ENCODE assay signal across 11 mouse cellular contexts in genomic region chr4:59829072-59829471, GRCm38 (mm10).
"Had no signal": no experiment of that assay in that cellular context is flagged by ENCODE, and none has a peak within 500 bp of the region (broad histone marks: within the 10 kb centered on the region; RNA-seq: fewer than 3 reads in every experiment).

No protein-coding gene starts in this region.

- DNase-seq: liver, postnatal 0 days; lung, adult 2 months; lung, postnatal 14 days; lung, postnatal 36 days; right cerebral cortex, postnatal 25 days; thymus, adult 2 months; thymus, postnatal 25 days; thymus, postnatal 4 days had no signal

- ATAC-seq: liver, postnatal 0 days; lung, postnatal 0 days; midbrain, embryonic 13.5 days; midbrain, embryonic 15.5 days had no signal
